Mouse (Mus musculus): ENCODE data around the gene Zfp52. TPM values are rescaled to one million over a fixed set of nuclear protein-coding genes. Genes with fewer than 3 reads are reported as not detected.

The Zfp52 gene
- polyA plus RNA-seq, 1 experiment from 2014 or later: 5.1 TPM

DNA sequence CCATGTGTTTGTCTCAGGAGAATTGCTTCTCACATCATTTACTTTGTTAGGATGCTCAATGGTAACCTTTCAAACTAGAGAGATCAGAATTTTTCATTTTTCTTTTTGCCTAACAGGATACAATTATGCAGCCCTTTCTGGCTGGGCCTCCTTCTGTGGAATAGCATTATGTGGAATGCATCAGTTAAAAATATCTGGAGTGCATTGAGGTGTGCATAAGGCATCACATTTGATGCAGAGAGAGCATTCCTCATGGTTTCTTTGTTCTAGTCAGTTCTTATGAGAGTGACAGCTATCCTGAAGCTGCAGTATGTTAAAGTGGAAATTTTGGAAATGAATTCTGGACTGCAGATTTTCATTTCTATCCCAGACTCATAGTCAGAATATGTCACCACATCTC lies 9.1 kb upstream of the Zfp52 start:
- no peak overlapping the region for H3K9ac ChIP-seq
- no peak overlapping the region for H3K27ac ChIP-seq
- no peaks in the 10 kb centered on the region for H3K9me3 ChIP-seq
- no peaks in the 10 kb centered on the region for H3K36me3 ChIP-seq
- no peak overlapping the region for H3K4me2 ChIP-seq
- H3K4me1 ChIP-seq: peaks cover 5% of the 10 kb centered on the region; the same call in 1 of the 2 replicates
- H3K27me3 ChIP-seq: no peaks in the 10 kb centered on the region
- no peak for ATAC-seq (ENCODE audit: borderline replicate concordance, extremely low read depth, low FRiP score, low TSS enrichment)
- no peak overlapping the region for H3K4me3 ChIP-seq

DNA sequence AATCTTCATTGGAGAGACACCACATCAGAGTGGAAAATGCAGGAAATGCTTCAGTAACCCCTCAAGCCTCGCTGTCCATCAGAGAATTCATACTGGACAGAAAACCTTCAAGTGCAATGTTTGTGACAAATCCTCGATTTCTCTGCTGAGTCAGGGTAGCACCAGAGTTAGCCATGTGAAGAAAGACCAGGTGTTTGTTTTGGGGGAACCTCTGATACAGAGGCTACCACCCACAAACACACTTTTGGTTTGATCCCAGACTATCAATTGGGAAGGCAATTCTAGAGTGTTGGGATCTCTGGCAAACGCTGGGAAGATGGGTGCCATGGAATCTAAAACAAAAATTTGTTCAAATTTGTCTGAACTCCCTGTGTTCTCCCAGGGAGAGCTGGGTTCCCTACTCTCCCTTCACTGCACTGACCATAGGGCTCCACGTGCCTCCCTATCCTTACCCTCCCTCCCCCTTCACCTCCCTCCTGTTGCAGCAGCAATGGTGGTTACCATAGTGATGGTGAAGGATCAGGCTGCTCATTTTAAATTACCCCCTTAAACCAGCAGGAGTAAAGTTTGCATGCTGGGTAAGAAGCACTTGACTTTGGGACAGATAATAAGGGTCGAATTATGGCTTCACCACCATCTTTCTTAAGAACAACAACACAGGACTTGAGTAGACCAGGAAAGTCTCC lies 4.6 kb upstream of the Zfp52 start:
- H3K9me3 ChIP-seq: no peaks in the 10 kb centered on the region
- WGBS: 74% methylated on average over 5 of the region's 5 CpGs
- H3K36me3 ChIP-seq: no peaks in the 10 kb centered on the region
- H3K4me1 ChIP-seq: peaks cover 24% of the 10 kb centered on the region
- no peaks in the 10 kb centered on the region for H3K27me3 ChIP-seq
- no peak overlapping the region for H3K9ac ChIP-seq
- no peak overlapping the region for H3K4me3 ChIP-seq
- no peak overlapping the region for H3K27ac ChIP-seq
- no peak for ATAC-seq (ENCODE audit: borderline replicate concordance, extremely low read depth, low FRiP score, low TSS enrichment)
- H3K4me2 ChIP-seq: no peak overlapping the region

DNA sequence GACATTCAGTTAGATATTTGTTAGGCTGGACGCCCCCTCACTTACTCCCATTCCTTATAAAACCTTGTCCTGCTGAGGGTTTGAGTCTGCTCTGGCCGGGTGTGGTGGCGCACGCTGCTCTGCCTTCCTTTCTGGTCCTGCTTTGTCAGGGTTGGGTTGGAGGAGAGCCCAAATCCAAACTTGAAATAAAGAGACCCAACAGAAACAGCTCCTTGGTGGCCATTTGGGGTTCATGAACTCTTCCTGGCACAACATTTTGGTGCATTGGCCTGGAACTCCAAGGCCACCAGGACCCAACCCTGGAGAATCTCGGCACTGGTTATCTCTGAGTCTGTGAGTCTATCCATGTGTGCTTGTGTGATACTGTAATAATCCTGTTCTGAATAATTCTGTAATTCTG lies 3.7 kb upstream of the Zfp52 start:
- Histone ChIP-seq H3K4me1 (peaks cover 24% of the 10 kb centered on the region), H3K9ac (peak overlapping the region; percentile 89), H3K27me3 (no peaks in the 10 kb centered on the region), H3K36me3 (no peaks in the 10 kb centered on the region), H3K4me2 (peak overlapping the region; percentile 79), H3K9me3 (no peaks in the 10 kb centered on the region), H3K27ac (peak overlapping the region; percentile 98), H3K4me3 (peak overlapping the region; percentile 79)
- peak; percentile 6; the same call in 1 of the 2 replicates for ATAC-seq (ENCODE audit: borderline replicate concordance, extremely low read depth, low FRiP score, low TSS enrichment)
- WGBS: 54% methylated on average over 5 of the region's 5 CpGs

DNA sequence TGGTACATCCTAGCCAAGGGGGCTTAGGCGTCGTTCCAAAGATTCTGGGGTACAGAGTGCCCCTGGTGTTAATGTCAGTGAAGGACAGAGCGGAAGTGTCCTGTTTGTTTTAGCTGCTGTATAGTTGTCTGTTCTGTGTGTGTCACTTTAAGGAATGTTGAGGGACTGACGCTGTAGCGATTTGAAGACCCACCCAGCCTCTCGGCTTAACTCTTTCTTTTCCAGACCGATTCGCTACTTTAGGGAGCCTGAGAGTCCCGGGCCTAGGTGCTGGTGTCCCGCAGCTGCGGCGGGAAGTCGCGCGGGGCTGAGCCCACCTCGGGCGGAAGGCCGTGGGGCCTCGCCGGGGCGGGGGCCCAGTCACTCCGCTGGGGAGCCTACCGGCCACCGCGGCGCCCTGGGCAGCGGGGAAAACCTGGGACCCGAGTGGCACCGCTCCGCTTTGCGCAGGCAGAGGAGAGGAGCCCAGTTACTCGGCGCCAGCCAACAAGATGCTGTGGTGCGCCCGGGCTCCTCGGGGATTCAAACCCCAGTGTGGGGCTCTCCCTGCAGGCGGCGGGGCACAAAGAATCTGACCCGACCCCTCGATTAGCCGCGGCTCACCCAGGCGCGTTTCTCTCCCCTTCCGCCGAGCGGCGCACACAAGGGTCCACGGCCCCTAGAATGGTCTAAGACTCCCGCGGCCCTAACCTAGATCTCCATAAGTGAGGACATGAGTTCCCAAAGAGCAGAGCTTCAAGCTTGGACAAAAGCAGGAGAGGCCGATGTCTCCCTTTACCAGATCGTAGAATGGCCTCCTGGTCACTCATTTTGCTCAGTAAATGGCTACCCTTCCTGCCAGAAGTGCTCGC lies 3.0 kb upstream of the Zfp52 start:
- Histone ChIP-seq H3K9ac (peak overlapping the region; percentile 89), H3K27ac (peak overlapping the region; percentile 98), H3K27me3 (no peaks in the 10 kb centered on the region), H3K4me2 (peak overlapping the region; percentile 79), H3K4me1 (peaks cover 24% of the 10 kb centered on the region), H3K4me3 (peak overlapping the region; percentile 79), H3K9me3 (no peaks in the 10 kb centered on the region), H3K36me3 (no peaks in the 10 kb centered on the region)
- 1% methylated on average over 54 of the region's 54 CpGs for WGBS
- ATAC-seq (ENCODE audit: borderline replicate concordance, extremely low read depth, low FRiP score, low TSS enrichment): peak; percentile 86

DNA sequence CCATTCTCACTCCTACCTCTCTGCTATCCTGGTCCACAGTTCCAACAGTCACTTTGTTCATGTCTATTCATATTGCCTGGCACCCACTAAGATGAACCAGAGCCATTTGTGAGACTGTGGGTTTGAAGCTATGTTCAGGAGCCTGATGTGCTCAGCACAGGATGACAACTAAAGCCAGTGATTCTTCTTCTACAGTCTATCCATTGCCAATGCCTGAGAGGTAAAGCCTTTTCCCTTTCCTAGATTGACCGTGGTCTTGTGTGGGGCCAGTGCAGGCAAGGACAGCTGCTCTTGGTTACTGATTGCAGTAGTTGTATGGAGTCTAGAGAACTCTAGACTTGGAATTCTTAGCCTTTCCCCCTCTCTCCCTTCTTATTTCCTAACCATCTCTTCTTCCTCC lies 1.4 kb upstream of the Zfp52 start:
- 76% methylated on average over 1 of the region's 1 CpGs for whole genome bisulfite sequencing
- Histone ChIP-seq H3K27me3 (no peaks in the 10 kb centered on the region), H3K27ac (no peak overlapping the region), H3K4me1 (peaks cover 24% of the 10 kb centered on the region), H3K36me3 (no peaks in the 10 kb centered on the region), H3K9ac (no peak overlapping the region), H3K4me2 (no peak overlapping the region), H3K9me3 (no peaks in the 10 kb centered on the region), H3K4me3 (no peak overlapping the region)
- ATAC-seq (ENCODE audit: borderline replicate concordance, extremely low read depth, low FRiP score, low TSS enrichment): no peak

DNA sequence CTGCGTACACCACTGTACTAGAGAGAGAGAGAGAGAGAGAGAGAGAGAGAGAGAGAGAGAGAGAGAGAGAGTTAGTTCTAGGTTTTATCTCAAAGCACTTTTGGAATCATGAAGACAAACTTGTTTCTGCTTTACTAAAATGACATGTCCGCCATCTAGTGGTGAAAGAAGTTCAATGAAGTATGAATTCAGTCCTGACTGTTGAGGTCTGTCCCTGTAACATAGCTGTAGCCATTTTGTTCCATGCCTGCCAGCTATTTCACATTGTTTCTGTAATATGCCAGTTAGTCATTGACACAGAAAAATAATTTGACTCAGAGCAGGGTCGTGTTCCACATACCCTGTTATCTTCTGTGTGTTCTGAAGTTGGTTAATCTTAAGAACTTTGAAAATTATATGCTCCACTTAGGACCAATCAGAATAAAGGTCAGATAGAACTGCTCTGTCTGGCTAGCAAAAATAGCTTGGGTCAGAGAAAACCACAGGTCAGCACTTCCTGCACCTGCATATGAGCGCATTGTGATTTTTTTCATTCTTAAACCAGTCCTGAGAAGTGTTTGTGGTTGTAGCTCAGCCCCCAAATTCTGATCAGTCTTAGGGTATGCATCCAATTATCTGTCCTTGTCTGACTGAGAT lies 761 bp upstream of the Zfp52 start:
- Histone ChIP-seq H3K9ac (no peak overlapping the region), H3K36me3 (no peaks in the 10 kb centered on the region), H3K27me3 (no peaks in the 10 kb centered on the region), H3K4me2 (peak overlapping the region; percentile 79), H3K9me3 (no peaks in the 10 kb centered on the region), H3K27ac (peak overlapping the region; percentile 74), H3K4me1 (peaks cover 24% of the 10 kb centered on the region), H3K4me3 (no peak overlapping the region)
- 0 out of 2 replicates have a peak, but pooled peaks have one; percentile 28 for ATAC-seq (ENCODE audit: borderline replicate concordance, extremely low read depth, low FRiP score, low TSS enrichment)
- WGBS: 12% methylated on average over 4 of the region's 4 CpGs

DNA sequence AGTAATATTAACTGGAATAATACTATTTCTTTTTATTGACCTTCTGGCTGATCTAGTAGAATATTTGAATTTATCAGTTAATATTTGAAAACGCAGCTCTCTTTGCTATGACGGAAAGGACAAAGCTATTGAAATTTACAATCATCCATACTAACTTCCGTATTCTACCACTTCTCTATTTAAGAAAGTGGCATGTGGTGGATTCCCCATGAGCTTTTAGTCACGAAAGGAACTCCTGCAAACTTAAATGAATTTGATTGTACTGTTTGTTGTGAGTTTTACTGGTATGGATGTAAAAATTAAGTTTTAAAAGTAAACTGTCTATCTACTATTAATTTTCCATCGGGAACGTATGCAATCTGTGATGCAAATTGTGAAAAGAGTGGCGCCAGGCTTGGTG lies 757 bp downstream of the Zfp52 start:
- WGBS: 25% methylated on average over 7 of the region's 7 CpGs
- no peak for ATAC-seq (ENCODE audit: borderline replicate concordance, extremely low read depth, low FRiP score, low TSS enrichment)
- Histone ChIP-seq H3K4me1 (peaks cover 21% of the 10 kb centered on the region), H3K9me3 (no peaks in the 10 kb centered on the region), H3K27ac (no peak overlapping the region), H3K9ac (no peak overlapping the region), H3K4me2 (peak overlapping the region; percentile 79), H3K4me3 (peak overlapping the region; percentile 59), H3K36me3 (no peaks in the 10 kb centered on the region), H3K27me3 (no peaks in the 10 kb centered on the region)

DNA sequence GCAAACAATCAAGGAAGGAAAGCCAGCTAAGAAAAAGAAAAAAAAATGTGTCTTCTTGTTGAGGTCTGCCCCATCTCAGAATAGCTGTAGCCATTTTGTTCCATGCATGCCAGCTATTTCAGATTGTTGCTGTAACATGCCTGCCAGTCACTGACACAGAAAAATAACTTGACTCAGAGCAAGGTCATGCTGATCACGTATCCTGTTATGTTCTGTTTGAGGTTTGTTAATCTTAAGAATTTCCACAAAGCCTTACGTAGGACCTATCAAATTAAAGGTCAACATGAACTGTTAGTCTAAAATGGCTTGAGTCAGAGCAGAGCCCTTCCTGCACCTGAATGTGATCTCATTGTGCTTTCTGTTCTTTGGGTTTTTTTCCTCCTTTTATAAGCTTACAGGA lies 1.3 kb downstream of the Zfp52 start:
- Histone ChIP-seq H3K4me3 (no peak overlapping the region), H3K4me1 (peaks cover 15% of the 10 kb centered on the region), H3K9me3 (no peaks in the 10 kb centered on the region), H3K27me3 (no peaks in the 10 kb centered on the region), H3K4me2 (peak overlapping the region; percentile 79; the same call in 1 of the 2 replicates), H3K36me3 (no peaks in the 10 kb centered on the region), H3K9ac (no peak overlapping the region), H3K27ac (no peak overlapping the region)
- WGBS: 43% methylated on average over 2 of the region's 2 CpGs
- ATAC-seq (ENCODE audit: borderline replicate concordance, extremely low read depth, low FRiP score, low TSS enrichment): no peak

DNA sequence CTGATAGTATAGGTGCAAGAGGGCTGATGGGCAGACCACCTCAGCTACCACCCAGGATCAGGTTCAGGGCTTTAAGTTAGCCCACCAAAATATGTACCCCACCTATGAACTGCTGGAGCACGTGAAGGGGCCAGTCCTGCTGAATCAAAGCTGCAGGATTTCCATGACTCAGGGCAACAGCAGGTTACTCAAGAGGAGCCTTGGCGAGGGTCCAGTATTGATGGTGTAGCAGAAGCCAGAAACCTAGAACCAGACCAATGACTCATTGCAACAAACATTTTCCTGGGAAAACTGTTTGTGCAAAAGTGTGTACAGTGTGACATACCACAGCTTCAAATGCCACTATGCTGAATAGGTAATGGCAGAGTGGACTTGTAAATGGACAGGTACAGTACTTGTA lies 22.5 kb downstream of the Zfp52 start:
- 80% methylated on average over 2 of the region's 2 CpGs for WGBS
- Histone ChIP-seq H3K9me3 (no peaks in the 10 kb centered on the region), H3K4me3 (no peak overlapping the region), H3K27ac (no peak overlapping the region), H3K4me2 (no peak overlapping the region), H3K4me1 (no peaks in the 10 kb centered on the region), H3K36me3 (peaks cover 13% of the 10 kb centered on the region), H3K9ac (no peak overlapping the region), H3K27me3 (no peaks in the 10 kb centered on the region)
- ATAC-seq (ENCODE audit: borderline replicate concordance, extremely low read depth, low FRiP score, low TSS enrichment): no peak

DNA sequence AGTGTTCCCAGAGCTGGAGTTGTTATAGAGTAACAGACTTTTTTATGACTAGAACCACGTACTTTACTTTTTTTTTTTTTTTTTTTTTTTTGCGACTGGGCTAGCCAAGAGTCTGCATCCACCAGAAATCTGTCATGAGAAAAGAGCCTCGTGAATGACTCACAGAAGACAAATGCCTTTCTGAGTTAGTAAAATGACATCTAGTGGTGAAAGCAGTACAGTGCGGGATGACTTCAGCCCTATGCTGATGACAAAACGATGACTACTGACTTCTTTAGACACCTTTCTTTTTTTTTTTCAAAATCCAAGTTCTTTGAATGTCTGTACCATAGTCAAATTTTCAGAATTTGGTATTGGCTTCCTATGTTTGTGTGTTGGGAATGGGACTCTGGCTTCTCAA lies 30.9 kb downstream of the Zfp52 start:
- Histone ChIP-seq H3K36me3 (no peaks in the 10 kb centered on the region), H3K4me1 (peaks cover 7% of the 10 kb centered on the region; the same call in 1 of the 2 replicates), H3K4me2 (peak overlapping the region; percentile 79), H3K9me3 (no peaks in the 10 kb centered on the region), H3K27me3 (no peaks in the 10 kb centered on the region), H3K27ac (peak overlapping the region; percentile 93), H3K4me3 (peak overlapping the region; percentile 63), H3K9ac (peak overlapping the region; percentile 60; the same call in 1 of the 2 replicates)
- ATAC-seq (ENCODE audit: borderline replicate concordance, extremely low read depth, low FRiP score, low TSS enrichment): peak; percentile 64
- WGBS: 2% methylated on average over 5 of the region's 5 CpGs

DNA sequence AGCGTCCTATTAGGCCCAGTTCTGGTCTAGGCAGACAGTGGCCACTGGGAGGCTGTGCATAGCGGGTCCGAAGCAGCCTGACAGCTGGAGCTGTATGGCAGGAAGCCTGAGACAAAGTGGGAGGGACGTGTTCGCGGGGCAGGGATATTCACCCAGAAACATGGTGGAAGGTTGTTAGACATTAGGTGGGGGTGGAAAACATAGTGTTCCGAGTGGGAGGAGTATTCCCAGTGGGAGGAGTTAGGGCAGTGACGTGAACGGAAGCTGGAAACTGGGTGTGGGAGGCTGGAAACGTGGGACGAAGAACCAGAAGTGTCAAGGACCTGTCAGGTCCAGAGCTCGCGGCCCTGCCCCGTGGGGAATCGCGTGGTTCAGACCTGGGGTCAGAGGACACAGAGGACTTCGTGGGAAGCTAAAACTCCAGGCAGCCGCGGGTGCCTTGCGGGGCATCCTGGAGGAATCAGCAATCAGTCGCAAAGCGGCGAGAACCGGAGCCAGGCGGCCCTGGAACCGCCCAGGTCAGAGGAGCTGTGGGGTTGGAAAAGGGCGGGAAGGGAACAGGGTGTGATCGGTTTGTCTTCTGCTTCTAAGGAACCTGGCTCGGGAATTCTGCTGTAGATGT lies 31.5 kb downstream of the Zfp52 start, which contains the start of gene Zfp948:
Gene Zfp948, plus strand, starts transcription at position 281 of the 622 bp plus-strand sequence.
- H3K4me2 ChIP-seq: peak within 1 kb of the TSS; percentile 79
- H3K4me1 ChIP-seq: peaks cover 7% of the 10 kb centered on the region; the same call in 1 of the 2 replicates
- peak within 1 kb of the TSS; percentile 93 for H3K27ac ChIP-seq
- H3K27me3 ChIP-seq: no peaks in the 10 kb centered on the region
- H3K36me3 ChIP-seq: no peaks in the 10 kb centered on the region
- no peaks in the 10 kb centered on the region for H3K9me3 ChIP-seq
- WGBS: under 1% methylated on average over 29 of the region's 29 CpGs
- peak; percentile 96 for ATAC-seq (ENCODE audit: borderline replicate concordance, extremely low read depth, low FRiP score, low TSS enrichment)
- peak within 1 kb of the TSS; percentile 63 for H3K4me3 ChIP-seq
- peak within 1 kb of the TSS; percentile 60 for H3K9ac ChIP-seq

Data from lung, embryonic 15.5 days (tissue).